Mouse (Mus musculus): ENCODE data around the gene Tacr1. TPM values are rescaled to one million over a fixed set of nuclear protein-coding genes. Genes with fewer than 3 reads are reported as not detected.
"Not testable (repeated sequence)": the region's sequence is repeated elsewhere in the genome, so short reads cannot be mapped to it uniquely, and the experiment has no call there.

Gene Tacr1
- polyA plus RNA-seq, 1 experiment from 2014 or later = 4.8 TPM

- no peak overlapping the region for H3K9ac ChIP-seq (replicated peaks; ENCODE audit: low read depth, low read length)
- no peaks in the 10 kb centered on the region for H3K27me3 ChIP-seq (ENCODE audit: control insufficient read depth, insufficient read depth, low read length)
- no peak for ATAC-seq (ENCODE audit: insufficient number of reproducible peaks, insufficient read depth, low FRiP score, low read depth)
- H3K9me3 ChIP-seq (ENCODE audit: control insufficient read depth, low read depth, low read length) = no peaks in the 10 kb centered on the region
- no peaks in the 10 kb centered on the region for H3K4me1 ChIP-seq (ENCODE audit: control insufficient read depth, insufficient read depth, low read length)
- H3K27ac ChIP-seq (ENCODE audit: low read length) = no peak overlapping the region
- H3K4me2 ChIP-seq (replicated peaks; ENCODE audit: low read depth, low read length) = no peak overlapping the region
- no peaks in the 10 kb centered on the region for H3K36me3 ChIP-seq (ENCODE audit: control insufficient read depth, insufficient read depth, low read length)
- no peak overlapping the region for H3K4me3 ChIP-seq (ENCODE audit: low read depth, low read length)
- 72% methylated on average over 4 of the region's 4 CpGs for WGBS
Measured at GRCm38 (mm10) chr6:82437174-82437573, 35.0 kb downstream of the Tacr1 start.

GRCm38 (mm10) chr6:82452206-82453095 lies 50.3 kb downstream of the Tacr1 start:
- not testable (repeated sequence) for H3K4me3 ChIP-seq (ENCODE audit: low read depth, low read length); ATAC-seq (ENCODE audit: insufficient number of reproducible peaks, insufficient read depth, low FRiP score, low read depth); H3K36me3 ChIP-seq (ENCODE audit: control insufficient read depth, insufficient read depth, low read length); H3K9ac ChIP-seq (replicated peaks; ENCODE audit: low read depth, low read length); H3K4me2 ChIP-seq (replicated peaks; ENCODE audit: low read depth, low read length); H3K27me3 ChIP-seq (ENCODE audit: control insufficient read depth, insufficient read depth, low read length); H3K27ac ChIP-seq (ENCODE audit: low read length); H3K9me3 ChIP-seq (ENCODE audit: control insufficient read depth, low read depth, low read length); H3K4me1 ChIP-seq (ENCODE audit: control insufficient read depth, insufficient read depth, low read length)
- WGBS = 75% methylated on average over 8 of the region's 8 CpGs

- Histone ChIP-seq H3K36me3 (ENCODE audit: control insufficient read depth, insufficient read depth, low read length) (no peaks in the 10 kb centered on the region), H3K27me3 (ENCODE audit: control insufficient read depth, insufficient read depth, low read length) (no peaks in the 10 kb centered on the region), H3K9ac (replicated peaks; ENCODE audit: low read depth, low read length) (no peak overlapping the region), H3K4me2 (replicated peaks; ENCODE audit: low read depth, low read length) (no peak overlapping the region), H3K4me1 (ENCODE audit: control insufficient read depth, insufficient read depth, low read length) (0 out of 2 replicates have a peak, but pooled peaks cover 4% of the 10 kb centered on the region), H3K9me3 (ENCODE audit: control insufficient read depth, low read depth, low read length) (no peaks in the 10 kb centered on the region), H3K27ac (ENCODE audit: low read length) (peak overlapping the region; percentile 61), H3K4me3 (ENCODE audit: low read depth, low read length) (no peak overlapping the region)
- peak; percentile 79; the same call in 1 of the 2 replicates for ATAC-seq (ENCODE audit: insufficient number of reproducible peaks, insufficient read depth, low FRiP score, low read depth)
- WGBS = 25% methylated on average over 3 of the region's 3 CpGs
Measured at GRCm38 (mm10) chr6:82455245-82455644, 53.1 kb downstream of the Tacr1 start.

GRCm38 (mm10) chr6:82457163-82457763 lies 55.1 kb downstream of the Tacr1 start:
- Histone ChIP-seq H3K9me3 (ENCODE audit: control insufficient read depth, low read depth, low read length) (no peaks in the 10 kb centered on the region), H3K36me3 (ENCODE audit: control insufficient read depth, insufficient read depth, low read length) (no peaks in the 10 kb centered on the region), H3K27ac (ENCODE audit: low read length) (no peak overlapping the region), H3K4me1 (ENCODE audit: control insufficient read depth, insufficient read depth, low read length) (0 out of 2 replicates have a peak, but pooled peaks cover 4% of the 10 kb centered on the region), H3K9ac (replicated peaks; ENCODE audit: low read depth, low read length) (no peak overlapping the region), H3K27me3 (ENCODE audit: control insufficient read depth, insufficient read depth, low read length) (no peaks in the 10 kb centered on the region), H3K4me3 (ENCODE audit: low read depth, low read length) (no peak overlapping the region), H3K4me2 (replicated peaks; ENCODE audit: low read depth, low read length) (no peak overlapping the region)
- no peak for ATAC-seq (ENCODE audit: insufficient number of reproducible peaks, insufficient read depth, low FRiP score, low read depth)
- 86% methylated on average over 7 of the region's 7 CpGs for WGBS

GRCm38 (mm10) chr6:82458762-82459389 lies 56.7 kb downstream of the Tacr1 start:
- ATAC-seq (ENCODE audit: insufficient number of reproducible peaks, insufficient read depth, low FRiP score, low read depth) = no peak
- 67% methylated on average over 15 of the region's 15 CpGs for WGBS
- no peaks in the 10 kb centered on the region for H3K9me3 ChIP-seq (ENCODE audit: control insufficient read depth, low read depth, low read length)

GRCm38 (mm10) chr6:82463171-82463570 lies 61.0 kb downstream of the Tacr1 start:
- WGBS = 55% methylated on average over 4 of the region's 4 CpGs
- no peak overlapping the region for H3K4me2 ChIP-seq (replicated peaks; ENCODE audit: low read depth, low read length)
- H3K27me3 ChIP-seq (ENCODE audit: control insufficient read depth, insufficient read depth, low read length) = no peaks in the 10 kb centered on the region
- H3K4me1 ChIP-seq (ENCODE audit: control insufficient read depth, insufficient read depth, low read length) = no peaks in the 10 kb centered on the region
- no peak overlapping the region for H3K4me3 ChIP-seq (ENCODE audit: low read depth, low read length)
- no peak overlapping the region for H3K9ac ChIP-seq (replicated peaks; ENCODE audit: low read depth, low read length)
- no peak for ATAC-seq (ENCODE audit: insufficient number of reproducible peaks, insufficient read depth, low FRiP score, low read depth)
- no peaks in the 10 kb centered on the region for H3K36me3 ChIP-seq (ENCODE audit: control insufficient read depth, insufficient read depth, low read length)
- H3K27ac ChIP-seq (ENCODE audit: low read length) = no peak overlapping the region
- no peaks in the 10 kb centered on the region for H3K9me3 ChIP-seq (ENCODE audit: control insufficient read depth, low read depth, low read length)

More at GRCm38 (mm10) chr6:82458762-82459389, 56.7 kb downstream of the Tacr1 start:
- H3K27ac ChIP-seq (ENCODE audit: low read length) = no peak overlapping the region
- no peak overlapping the region for H3K4me3 ChIP-seq (ENCODE audit: low read depth, low read length)
- no peak overlapping the region for H3K9ac ChIP-seq (replicated peaks; ENCODE audit: low read depth, low read length)
- no peaks in the 10 kb centered on the region for H3K27me3 ChIP-seq (ENCODE audit: control insufficient read depth, insufficient read depth, low read length)
- H3K4me1 ChIP-seq (ENCODE audit: control insufficient read depth, insufficient read depth, low read length) = 0 out of 2 replicates have a peak, but pooled peaks cover 4% of the 10 kb centered on the region
- H3K4me2 ChIP-seq (replicated peaks; ENCODE audit: low read depth, low read length) = no peak overlapping the region
- H3K36me3 ChIP-seq (ENCODE audit: control insufficient read depth, insufficient read depth, low read length) = no peaks in the 10 kb centered on the region

GRCm38 (mm10) chr6:82474477-82474876 lies 72.3 kb downstream of the Tacr1 start:
- H3K27me3 ChIP-seq (ENCODE audit: control insufficient read depth, insufficient read depth, low read length) = no peaks in the 10 kb centered on the region
- H3K36me3 ChIP-seq (ENCODE audit: control insufficient read depth, insufficient read depth, low read length) = no peaks in the 10 kb centered on the region
- no peaks in the 10 kb centered on the region for H3K9me3 ChIP-seq (ENCODE audit: control insufficient read depth, low read depth, low read length)
- ATAC-seq (ENCODE audit: insufficient number of reproducible peaks, insufficient read depth, low FRiP score, low read depth) = no peak; the same call in 1 of the 2 replicates
- 75% methylated on average over 6 of the region's 6 CpGs for WGBS
- no peaks in the 10 kb centered on the region for H3K4me1 ChIP-seq (ENCODE audit: control insufficient read depth, insufficient read depth, low read length)
- no peak overlapping the region for H3K9ac ChIP-seq (replicated peaks; ENCODE audit: low read depth, low read length)
- no peak overlapping the region for H3K4me3 ChIP-seq (ENCODE audit: low read depth, low read length)
- no peak overlapping the region for H3K4me2 ChIP-seq (replicated peaks; ENCODE audit: low read depth, low read length)
- no peak overlapping the region for H3K27ac ChIP-seq (ENCODE audit: low read length)

- no peak for ATAC-seq (ENCODE audit: insufficient number of reproducible peaks, insufficient read depth, low FRiP score, low read depth)
- H3K4me3 ChIP-seq (ENCODE audit: low read depth, low read length) = no peak overlapping the region
- no peaks in the 10 kb centered on the region for H3K27me3 ChIP-seq (ENCODE audit: control insufficient read depth, insufficient read depth, low read length)
- no peak overlapping the region for H3K4me2 ChIP-seq (replicated peaks; ENCODE audit: low read depth, low read length)
- H3K9me3 ChIP-seq (ENCODE audit: control insufficient read depth, low read depth, low read length) = no peaks in the 10 kb centered on the region
- no peaks in the 10 kb centered on the region for H3K36me3 ChIP-seq (ENCODE audit: control insufficient read depth, insufficient read depth, low read length)
- H3K4me1 ChIP-seq (ENCODE audit: control insufficient read depth, insufficient read depth, low read length) = no peaks in the 10 kb centered on the region
- no peak overlapping the region for H3K9ac ChIP-seq (replicated peaks; ENCODE audit: low read depth, low read length)
- H3K27ac ChIP-seq (ENCODE audit: low read length) = no peak overlapping the region
- 82% methylated on average over 1 of the region's 1 CpGs for WGBS
Measured at GRCm38 (mm10) chr6:82483842-82484241, 81.7 kb downstream of the Tacr1 start.

Data from stomach, embryonic 14.5 days (tissue).